Mouse (Mus musculus) CH12F3 (cell line): ENCODE results near the gene Pard3.

ENCODE experiments used
- in situ Hi-C: fragments of 300-500 bp; cut with MboI; formaldehyde crosslinking; loops from 2 replicates; pipeline ENCODE4 v1.14.3; 2020; ENCODE audit warnings: low sequenced_read_pairs

Gene Pard3

DNA sequence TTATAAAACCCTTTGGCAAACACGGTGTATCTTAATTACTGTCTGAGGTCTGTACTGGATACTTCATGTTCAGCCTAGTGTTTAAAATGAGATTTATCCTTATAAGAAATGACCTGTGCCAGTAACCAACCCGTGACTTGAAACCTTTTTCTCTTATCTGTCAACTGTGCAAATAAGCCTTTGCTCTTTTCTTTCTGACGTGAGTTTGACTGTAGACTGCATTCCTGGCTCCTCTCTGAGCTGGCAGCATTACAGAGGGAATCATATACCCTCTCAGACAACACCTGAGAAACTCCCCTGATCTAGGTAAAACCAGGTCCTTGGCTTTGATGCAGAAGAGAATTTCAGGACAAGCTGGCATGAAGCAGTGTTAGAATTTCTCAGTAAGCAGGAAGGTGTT is 394.2 kb downstream of the Pard3 start:
- in situ Hi-C loops: no loop called here

DNA sequence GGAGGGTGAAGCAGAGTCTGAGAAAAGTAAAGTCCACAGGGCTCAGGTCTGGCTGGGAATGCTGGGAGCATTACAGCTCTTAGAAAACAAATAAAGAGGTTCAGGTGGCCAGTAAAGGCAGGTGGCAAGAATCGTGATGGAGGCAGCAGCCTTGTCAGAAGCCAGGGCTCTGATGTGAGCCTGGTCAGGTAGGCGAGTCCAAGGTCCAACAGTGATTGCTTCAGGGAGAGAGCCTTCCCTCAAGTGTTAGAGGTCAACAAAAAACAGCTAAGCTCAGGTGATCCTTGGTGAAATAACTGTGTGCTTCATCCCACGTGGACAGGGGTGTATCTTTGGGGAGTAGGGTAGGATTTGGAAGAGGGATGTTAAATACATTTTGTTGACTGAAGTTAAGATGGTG is 397.5 kb downstream of the Pard3 start:
- in situ Hi-C loops: no loop called here

DNA sequence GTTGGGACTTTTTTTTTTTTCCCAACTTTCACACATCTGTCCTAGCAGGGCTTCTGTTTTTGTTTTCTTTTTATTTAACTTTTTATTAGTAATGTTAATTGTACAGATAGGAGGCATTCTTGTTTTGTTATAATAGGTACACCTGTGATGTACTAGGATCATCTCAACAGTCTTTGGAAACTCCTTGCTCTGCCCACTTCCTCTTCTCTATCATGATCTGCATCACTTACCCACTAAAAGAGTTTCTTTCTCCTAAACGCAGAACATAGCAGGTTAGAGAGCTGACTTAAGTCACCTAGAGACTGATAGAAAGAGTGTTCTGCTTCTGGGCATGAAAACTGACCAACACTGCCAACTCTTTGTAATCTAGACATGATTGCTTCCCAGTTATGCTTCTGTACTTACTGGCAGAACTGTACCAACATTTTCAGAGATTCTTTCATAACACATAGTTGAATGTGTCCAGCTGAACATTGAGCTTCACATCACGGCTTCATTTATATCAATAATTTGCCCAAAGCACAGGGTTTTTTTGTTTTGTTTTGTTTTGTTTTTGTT is 398.8 kb downstream of the Pard3 start:
- in situ Hi-C loops: no loop called here

DNA sequence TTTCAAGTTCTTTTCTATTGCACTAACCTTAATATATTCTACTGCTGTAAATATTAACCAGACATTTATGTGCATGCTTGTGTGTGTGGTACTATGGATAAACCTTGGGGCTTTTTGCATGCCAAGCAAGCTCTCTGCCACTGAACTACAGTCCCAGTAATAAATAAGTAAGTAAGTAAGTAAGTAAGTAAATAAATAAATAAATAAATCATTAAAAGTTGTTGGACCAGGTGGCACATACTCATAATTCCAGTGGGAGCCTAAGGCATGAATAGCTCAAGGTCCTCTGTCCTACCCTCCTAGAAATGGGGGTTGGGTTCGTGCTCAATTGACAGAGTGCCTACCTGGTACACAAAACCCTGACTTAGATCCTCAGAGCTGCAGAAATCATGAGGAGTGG is 400.6 kb downstream of the Pard3 start:
- in situ Hi-C loops: no loop called here

DNA sequence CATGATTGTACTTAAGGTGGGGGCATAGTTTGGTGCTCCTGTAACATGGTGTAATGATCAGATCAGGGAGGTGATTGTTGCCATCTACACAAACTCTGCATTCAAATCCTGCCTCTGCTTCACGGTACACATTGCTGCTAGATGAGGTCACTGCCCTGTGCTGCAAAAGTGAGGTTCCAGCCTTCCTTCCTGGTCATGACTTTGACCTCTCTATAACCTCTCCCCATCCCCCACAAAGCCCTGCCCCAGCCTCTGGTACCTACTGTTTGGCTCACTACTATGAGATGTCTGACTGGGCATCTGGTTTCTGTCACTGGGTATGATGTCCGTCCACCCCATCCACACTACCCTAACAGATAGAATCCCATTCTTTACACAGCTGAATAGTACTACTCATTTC is 408.5 kb downstream of the Pard3 start:
- in situ Hi-C loops: no loop called here

DNA sequence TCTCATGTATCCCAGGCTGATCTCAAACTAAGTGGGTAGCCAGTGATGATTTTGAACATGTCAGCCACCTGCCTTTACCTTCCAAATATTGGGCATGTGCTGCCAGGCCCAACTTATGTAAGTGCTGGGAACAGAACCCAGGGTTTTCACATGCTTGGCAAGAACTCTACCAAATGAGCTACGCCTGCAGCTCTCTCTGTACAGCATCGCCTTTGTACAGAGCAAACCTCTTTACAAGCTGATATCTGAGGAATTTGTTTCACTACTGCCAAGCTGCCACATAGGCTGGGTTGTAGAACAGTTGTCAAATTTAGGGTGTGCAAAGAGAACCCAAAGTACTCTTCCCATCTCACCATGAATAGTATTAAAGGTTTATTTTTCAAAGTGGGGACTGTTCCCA is 416.3 kb downstream of the Pard3 start:
- in situ Hi-C loops: no loop called here

DNA sequence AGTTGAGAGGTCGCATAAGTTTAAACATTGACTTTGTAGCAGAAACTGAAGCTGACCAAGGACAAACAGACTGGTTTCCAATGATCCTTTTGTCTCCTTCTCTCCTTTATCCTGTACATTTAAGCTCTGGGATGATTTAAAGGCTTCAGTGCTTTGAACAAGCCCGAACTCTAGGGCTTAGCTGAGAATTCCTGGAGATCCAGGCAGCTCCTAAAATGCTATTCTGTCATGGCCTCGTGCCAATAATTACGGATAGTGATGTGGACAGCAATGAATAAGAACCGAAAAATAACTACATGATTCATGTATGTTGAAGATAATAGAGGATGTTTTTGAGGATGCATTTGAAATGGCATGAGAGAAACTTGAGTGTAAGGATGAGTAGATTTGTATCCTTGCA is 421.9 kb downstream of the Pard3 start:
- in situ Hi-C loops: no loop called here

DNA sequence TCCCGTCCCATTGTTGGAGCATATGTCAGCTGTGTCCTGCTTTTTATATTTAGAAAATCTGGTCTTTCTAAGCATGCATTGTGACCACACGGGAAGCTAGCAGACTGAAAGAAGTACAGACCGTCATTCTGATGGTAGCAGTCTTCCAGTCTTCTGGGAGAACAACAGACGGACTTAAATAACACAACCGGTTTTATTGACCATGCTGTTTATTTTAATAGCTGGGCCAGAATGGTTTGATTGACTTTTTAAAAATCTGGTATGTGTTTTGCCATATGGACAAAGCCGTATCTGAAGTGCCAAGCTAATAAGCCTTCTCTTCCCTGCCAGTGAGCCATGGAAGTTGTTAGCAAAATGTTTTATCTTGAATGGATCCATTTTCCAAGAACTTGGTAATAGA is 428.3 kb downstream of the Pard3 start:
- in situ Hi-C loops: no loop called here

DNA sequence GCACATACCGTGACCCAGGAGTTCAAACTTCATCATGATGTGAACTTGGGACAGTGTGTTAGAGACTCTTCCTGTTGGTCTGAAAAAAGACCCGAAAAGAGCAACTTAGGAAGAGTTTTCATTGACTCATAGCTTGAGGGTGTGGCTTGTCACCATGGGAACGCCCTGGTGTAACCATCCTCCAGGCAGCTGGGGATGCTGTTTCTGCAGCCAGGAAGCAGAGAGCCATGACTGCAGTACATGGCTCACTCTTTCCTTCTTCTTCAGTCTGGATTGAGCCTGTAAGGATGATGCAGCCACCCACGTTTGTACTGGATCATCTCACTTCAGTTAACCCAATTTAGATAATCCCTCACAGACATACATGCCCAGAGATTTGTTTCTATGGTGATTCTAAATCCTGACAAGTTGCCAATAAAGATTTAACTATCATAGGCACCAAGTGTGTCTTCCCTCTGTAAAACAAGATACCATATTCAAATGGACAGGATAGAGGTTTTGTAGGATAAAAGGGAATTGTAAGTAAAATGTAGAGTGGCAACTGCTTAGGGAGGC is 431.6 kb downstream of the Pard3 start:
- in situ Hi-C loops: no loop called here

DNA sequence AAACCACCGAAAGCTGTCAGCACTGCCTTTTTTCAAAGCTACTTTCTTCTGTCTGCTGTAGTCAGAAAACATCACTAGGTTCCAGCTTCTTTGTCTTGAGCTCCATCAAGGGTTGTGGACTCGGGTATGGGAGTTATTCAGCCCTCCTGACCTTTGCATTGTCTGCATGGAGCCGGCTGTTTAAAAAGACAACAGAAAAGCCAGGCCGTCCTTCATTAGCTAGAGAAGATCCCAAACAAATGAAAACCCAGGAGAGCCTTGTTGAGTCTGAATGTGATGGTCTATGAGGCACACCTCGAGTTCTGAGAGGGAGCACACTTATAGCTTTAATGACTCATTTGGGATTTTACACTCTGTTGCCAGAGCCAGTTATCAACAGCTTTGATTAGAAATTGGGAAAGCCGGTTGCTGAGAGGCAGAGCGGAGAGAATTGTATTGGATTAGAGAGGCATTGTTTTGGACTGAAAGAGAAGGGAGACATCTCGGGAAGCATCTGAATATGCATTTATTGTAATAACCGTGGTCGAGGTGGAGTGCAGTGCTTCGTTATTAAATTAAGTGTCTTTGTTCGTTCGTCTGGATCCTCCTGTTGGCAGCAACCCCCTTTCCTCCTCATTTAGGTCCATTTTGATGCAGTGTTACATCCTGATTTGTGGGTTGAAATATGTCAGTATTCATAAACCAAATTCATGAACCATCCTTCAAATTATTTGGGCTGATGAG is 435.5 kb downstream of the Pard3 start:
- in situ Hi-C loops: no loop called here

DNA sequence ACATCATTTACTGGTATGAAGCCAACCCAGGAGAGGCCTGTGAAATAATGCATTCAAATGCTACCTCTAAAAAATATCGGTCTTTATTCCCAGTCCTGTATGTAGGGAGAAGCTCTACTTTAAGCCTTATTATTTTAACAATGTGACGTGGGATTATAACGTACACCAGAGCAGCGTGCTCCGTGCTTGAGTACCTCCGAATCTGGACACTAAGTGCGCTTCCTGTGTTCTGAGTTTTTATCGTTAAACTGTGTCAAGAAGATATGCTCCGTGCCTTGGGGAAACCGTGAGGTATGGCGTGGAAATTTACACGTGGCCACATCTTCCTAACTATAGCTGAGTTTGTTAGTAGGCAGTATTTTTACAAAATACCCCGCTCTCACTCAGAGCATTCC is 436.0 kb downstream of the Pard3 start:
- in situ Hi-C loops: no loop called here

DNA sequence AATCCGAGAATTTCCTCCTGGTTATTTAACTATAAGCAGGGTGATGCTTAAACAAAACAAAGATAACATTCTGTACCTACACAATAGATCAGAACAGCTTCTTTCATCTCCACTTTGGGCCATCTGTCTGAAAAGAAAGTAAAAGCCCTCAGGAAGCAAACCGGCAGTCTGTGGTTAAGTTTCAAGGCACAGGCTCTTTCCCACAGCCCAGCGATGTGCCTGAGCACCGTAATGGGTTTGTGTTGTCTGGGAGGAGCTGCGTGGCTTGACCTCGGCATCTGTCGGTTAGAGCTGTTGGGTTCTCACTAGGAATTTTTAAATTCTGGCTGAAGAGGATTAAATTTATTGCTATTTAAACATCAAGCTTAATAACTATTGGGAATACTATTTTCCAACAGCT is 436.5 kb downstream of the Pard3 start:
- in situ Hi-C loops: no loop called here

DNA sequence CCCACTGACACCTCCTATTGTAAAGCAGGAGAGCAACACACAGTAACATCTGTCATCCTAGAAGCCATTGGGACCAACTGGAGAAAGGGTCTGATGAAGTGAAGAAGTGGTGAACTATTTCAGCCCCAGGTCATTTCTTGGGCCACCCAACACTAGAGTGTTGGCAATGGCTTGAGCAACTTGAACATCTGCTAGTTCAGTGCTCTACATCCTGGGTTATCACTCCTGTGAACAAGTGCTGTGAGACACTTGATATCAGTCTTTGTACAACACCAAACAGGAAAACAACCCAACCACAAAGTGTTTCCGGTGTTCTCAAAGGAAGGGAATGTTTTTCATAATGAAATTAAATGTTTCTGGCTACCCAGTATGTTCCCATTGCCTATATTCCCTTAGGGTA is 438.1 kb downstream of the Pard3 start:
- in situ Hi-C loops: no loop called here

DNA sequence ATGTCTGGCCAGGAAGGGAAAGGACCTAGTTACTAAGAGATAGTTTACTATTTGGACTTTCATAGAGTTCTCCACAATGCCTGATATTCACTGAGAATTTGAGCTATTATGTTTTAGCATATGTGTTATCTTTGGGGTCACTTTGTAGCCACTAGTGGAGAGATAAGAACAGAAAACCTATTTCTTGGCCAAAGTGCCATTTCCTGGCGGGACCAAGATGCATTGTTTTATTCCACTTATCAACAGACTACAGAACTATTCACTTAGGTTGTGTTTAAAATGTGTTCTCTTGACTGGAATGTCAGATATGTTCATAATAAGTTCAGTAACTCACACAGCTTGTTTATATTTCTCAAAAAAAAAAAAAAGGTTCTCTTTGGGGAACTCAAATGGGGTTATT is 441.6 kb downstream of the Pard3 start:
- in situ Hi-C loops: no loop called here

DNA sequence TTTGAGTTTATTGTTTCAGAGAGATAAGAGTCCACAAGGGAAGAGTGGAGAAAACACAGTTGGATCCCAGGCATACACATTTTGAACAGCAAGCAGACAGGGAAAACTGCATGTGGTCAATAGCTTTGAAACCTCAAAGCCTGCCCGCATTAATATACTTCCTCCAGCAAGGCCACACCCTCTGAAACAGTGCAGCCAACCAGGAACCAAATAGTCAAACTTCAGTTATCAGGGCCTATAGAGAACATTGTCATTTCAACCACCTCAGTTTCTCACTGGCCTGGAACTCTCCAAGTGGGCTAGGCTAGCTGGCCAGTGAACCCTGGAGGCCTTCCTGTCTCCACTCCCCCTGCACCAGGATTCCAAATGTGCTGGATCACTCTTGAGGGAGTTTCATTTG is 442.6 kb downstream of the Pard3 start:
- in situ Hi-C loops: no loop called here

DNA sequence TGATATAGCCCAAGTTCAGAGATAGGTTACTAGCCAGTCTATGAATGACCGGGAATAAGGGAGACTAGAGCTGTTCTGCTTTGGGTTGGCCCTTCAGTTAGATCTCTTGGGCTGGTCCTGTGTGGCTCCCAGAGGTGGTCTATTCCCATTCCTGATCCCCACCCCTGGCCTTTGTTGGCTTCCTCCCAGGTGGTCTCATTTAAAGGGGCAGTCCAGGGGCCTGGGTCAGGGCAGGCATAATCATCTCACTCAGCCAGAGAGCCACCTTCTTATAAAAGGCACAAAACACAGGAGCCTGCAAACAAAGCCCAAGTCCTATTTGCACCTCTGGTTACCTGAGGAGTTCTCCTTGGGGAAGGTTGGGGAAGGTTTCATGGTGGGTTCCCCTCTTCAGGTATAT is 447.6 kb downstream of the Pard3 start:
- in situ Hi-C loops: no loop called here

DNA sequence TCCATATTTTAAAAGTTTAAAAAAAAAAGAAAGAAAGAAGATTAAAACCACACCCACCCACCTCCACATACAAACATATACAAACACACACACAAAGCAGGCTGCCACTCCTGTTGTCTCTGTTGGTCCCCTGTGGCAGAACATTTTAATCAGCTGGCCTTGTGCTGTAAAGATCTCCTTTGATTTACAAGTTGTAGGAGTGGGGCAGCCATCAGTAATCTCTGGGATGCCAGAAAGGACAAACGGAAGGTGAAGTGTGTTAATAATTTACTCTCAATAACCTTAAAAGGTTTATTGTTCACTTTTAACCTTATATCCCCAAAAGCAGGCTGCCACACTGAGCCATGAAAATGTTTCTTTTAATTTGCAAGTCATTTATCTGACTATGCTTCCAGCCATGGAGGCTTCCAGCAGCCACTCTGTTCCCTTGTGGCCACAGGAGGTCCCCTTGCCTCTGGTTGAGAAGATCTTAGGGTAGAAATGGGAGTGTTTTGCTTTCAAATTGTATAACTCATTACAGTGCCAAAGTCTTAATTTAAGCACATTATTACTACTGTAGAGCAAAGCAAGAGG is 448.4 kb downstream of the Pard3 start:
- in situ Hi-C loops: no loop called here

DNA sequence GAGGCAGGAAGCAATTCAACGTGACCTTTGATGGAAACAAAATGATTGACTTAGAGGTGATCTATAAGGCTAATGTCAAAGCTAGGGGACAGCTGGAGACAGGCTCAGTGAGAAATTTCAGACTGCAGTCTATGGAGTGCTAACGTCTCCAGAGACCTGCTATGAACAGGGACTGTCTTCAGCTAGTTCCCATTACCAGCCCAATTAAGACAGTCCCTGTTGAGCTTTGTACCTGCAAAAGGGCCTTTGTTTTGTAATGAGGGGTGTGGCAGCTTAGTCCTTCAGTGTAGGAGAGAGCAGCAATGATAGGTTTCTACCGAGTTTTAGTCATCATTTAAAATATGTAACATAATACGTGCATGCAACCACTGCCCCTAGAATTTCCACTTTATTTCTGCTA is 448.9 kb downstream of the Pard3 start:
- in situ Hi-C loops: no loop called here

DNA sequence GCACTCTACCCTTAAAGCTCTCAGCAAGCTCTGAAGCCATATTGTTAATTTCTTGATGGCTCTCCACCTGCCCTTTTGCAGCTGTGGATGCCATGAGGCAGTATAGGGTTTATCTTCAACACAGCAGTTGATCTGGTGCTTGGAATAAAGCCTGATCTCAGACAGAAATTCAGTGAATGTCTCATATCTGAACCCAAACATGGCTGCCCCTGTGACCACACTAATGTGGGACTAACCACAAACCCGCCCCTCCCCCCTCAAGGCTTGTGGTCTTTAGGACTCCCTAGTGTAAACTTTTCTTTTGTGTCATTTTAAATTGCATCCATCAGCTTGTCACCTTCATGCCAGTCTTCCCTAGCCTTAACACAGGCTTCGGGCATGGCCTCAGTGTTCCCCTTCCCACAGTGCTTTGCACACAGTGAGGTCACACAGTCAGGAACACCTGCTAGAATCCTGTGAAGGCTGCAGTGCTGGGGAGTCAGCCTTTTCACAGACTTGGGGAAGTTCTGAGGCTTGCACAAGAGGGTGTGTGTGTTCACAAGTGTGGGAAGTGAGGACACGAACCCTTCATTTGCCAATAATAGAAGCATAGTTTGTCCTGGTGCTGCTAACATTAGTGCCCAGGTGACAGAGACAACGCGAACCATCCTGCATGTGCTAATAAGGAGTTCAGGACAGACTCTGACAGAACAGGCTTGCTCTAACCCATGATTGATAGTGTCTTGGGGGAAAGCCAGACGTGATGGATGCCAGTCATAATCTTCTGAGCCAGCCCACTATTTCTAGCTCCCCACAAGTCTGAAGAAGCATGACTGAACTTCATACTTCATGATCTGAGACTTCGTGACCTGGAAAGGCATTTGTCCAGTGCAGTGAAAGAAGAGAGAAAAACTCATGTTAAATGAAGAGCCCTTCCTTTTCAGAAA is 451.4 kb downstream of the Pard3 start:
- in situ Hi-C loops: no loop called here

DNA sequence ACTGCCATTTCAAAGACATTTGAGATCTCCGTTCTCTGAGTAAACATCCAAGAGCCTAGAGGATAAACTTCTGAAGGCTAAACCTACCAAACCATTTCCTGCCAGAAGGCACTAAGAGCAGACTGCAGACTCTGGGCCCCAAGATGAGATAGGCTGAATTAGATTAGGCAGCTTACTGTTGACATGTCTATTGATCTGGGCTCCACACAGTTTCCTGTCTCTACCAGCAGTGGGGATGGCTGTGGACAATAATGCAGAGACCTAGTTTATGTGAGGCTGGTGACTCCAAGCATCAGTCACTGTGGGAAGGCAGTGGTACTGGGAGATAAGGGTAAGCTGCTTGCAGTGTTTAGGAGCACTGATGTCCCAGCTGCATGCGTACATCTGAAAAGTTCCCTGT is 452.4 kb downstream of the Pard3 start:
- in situ Hi-C loops: no loop called here

DNA sequence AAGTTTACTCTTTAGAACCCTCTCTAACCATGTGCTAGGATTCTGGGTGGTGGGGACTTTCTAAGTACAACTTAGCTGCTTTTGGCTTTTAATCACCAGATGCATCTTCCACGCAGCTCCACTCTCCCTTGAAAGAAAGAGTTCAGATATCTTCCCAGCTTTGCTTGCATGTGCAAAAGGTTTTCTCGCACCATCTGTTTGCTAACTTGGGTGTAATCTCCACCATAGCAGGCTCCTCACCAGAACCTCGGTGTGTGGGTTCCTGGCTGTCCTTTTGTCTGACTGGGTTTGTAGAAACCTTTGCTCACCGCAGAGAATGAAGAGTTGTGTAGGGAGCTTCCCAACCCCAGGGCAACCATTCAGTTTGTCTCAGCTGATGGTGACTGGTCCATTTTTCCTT is 462.0 kb downstream of the Pard3 start:
- in situ Hi-C loops: no loop called here
